Mouse (Mus musculus) megakaryocyte, embryonic 14.5 days (primary cell): ENCODE data around the gene Riiad1. TPM values are rescaled to one million over a fixed set of nuclear protein-coding genes. Genes with fewer than 3 reads are reported as not detected.

Source experiments
- H3K27me3 ChIP-seq: replicated peaks from 2 replicates; pipeline ENCODE3; 2012; ENCODE audit warnings: inconsistent platforms
- H3K36me3 ChIP-seq: replicated peaks from 2 replicates; pipeline ENCODE3; 2012; ENCODE audit warnings: low read length, inconsistent platforms, mixed read lengths
- H3K4me1 ChIP-seq: 2 replicates; pipeline ENCODE4 v1.6.1; 2012; ENCODE audit warnings: inconsistent platforms
- H3K4me3 ChIP-seq: replicated peaks from 2 replicates; pipeline ENCODE3; 2012; ENCODE audit warnings: moderate library complexity, mild to moderate bottlenecking, inconsistent platforms
- H3K9me3 ChIP-seq: 2 replicates; pipeline ENCODE4 v1.6.1; 2012; ENCODE audit warnings: inconsistent platforms
- FLI1 ChIP-seq: IDR thresholded peaks from 2 replicates; pipeline ENCODE4 v1.6.1; 2012; ENCODE audit warnings: low read length, inconsistent platforms, mixed read lengths
- GATA1 ChIP-seq: IDR thresholded peaks from 3 replicates; pipeline ENCODE4 v1.6.1; 2012; ENCODE audit warnings: mixed read lengths, low read length, inconsistent platforms, borderline replicate concordance
- polyA plus RNA-seq: library from polyadenylated mRNA; stranded (reverse); fragments of >175 nt; gene quantifications from 2 replicates; pipeline ENCODE4 v1.2.3, GENCODE M21; 2012; ENCODE audit warnings: low replicate concordance; ENCODE audit not compliant: insufficient read depth

The Riiad1 gene
- not detected in 2 replicates for polyA plus RNA-seq

GRCm38 (mm10) chr3:94480291-94480884 is at the start of gene Riiad1:
TSS of gene Riiad1 (minus strand) at chr3:94480341.
- Histone ChIP-seq H3K36me3 (no peaks in the 10 kb centered on the region), H3K4me3 (no peak within 1 kb of the TSS), H3K4me1 (peaks cover 31% of the 10 kb centered on the region), H3K9me3 (0 out of 2 replicates have a peak, but pooled peaks cover 2% of the 10 kb centered on the region), H3K27me3 (peaks cover 63% of the 10 kb centered on the region)
- no peak for TF ChIP-seq FLI1
- no peak for TF ChIP-seq GATA1

GRCm38 (mm10) chr3:94526731-94527130 is 46.6 kb upstream of the Riiad1 start:
- H3K27me3 ChIP-seq = no peaks in the 10 kb centered on the region
- peaks cover 3% of the 10 kb centered on the region; the same call in 1 of the 2 replicates for H3K4me1 ChIP-seq
- no peaks in the 10 kb centered on the region for H3K9me3 ChIP-seq
- peaks cover 80% of the 10 kb centered on the region for H3K36me3 ChIP-seq
- no peak overlapping the region for H3K4me3 ChIP-seq
- TF ChIP-seq GATA1 (no peak), FLI1 (no peak)

GRCm38 (mm10) chr3:94506664-94507063 is 26.5 kb upstream of the Riiad1 start:
- H3K4me1 ChIP-seq = peaks cover 5% of the 10 kb centered on the region; the same call in 1 of the 2 replicates
- peaks cover 71% of the 10 kb centered on the region for H3K36me3 ChIP-seq

GRCm38 (mm10) chr3:94502243-94502642 is 22.1 kb upstream of the Riiad1 start:
- no peaks in the 10 kb centered on the region for H3K27me3 ChIP-seq
- TF ChIP-seq GATA1 = no peak
- no peak for TF ChIP-seq FLI1
- no peaks in the 10 kb centered on the region for H3K4me1 ChIP-seq
- H3K4me3 ChIP-seq = no peak overlapping the region
- no peaks in the 10 kb centered on the region for H3K9me3 ChIP-seq
- H3K36me3 ChIP-seq = peaks cover 77% of the 10 kb centered on the region

More at GRCm38 (mm10) chr3:94506664-94507063, 26.5 kb upstream of the Riiad1 start:
- no peaks in the 10 kb centered on the region for H3K27me3 ChIP-seq
- no peak for TF ChIP-seq FLI1
- TF ChIP-seq GATA1 = no peak
- no peak overlapping the region for H3K4me3 ChIP-seq
- no peaks in the 10 kb centered on the region for H3K9me3 ChIP-seq

GRCm38 (mm10) chr3:94497162-94497561 is 17.0 kb upstream of the Riiad1 start:
- peaks cover 94% of the 10 kb centered on the region for H3K36me3 ChIP-seq
- no peaks in the 10 kb centered on the region for H3K4me1 ChIP-seq
- TF ChIP-seq FLI1 (no peak), GATA1 (no peak)
- H3K4me3 ChIP-seq = no peak overlapping the region
- H3K9me3 ChIP-seq = no peaks in the 10 kb centered on the region
- H3K27me3 ChIP-seq = no peaks in the 10 kb centered on the region

GRCm38 (mm10) chr3:94487581-94487980 is 7.4 kb upstream of the Riiad1 start:
- TF ChIP-seq GATA1 (no peak), FLI1 (no peak)
- H3K27me3 ChIP-seq = peaks cover 10% of the 10 kb centered on the region
- H3K4me1 ChIP-seq = peaks cover 13% of the 10 kb centered on the region
- 0 out of 2 replicates have a peak, but pooled peaks cover 2% of the 10 kb centered on the region for H3K9me3 ChIP-seq
- no peak overlapping the region for H3K4me3 ChIP-seq
- H3K36me3 ChIP-seq = peaks cover 5% of the 10 kb centered on the region

- H3K4me1 ChIP-seq = peaks cover 30% of the 10 kb centered on the region
- peaks cover 24% of the 10 kb centered on the region for H3K27me3 ChIP-seq
- TF ChIP-seq FLI1 (no peak), GATA1 (no peak)
- H3K9me3 ChIP-seq = 0 out of 2 replicates have a peak, but pooled peaks cover 2% of the 10 kb centered on the region
- H3K4me3 ChIP-seq = no peak overlapping the region
- H3K36me3 ChIP-seq = no peaks in the 10 kb centered on the region
Observed at GRCm38 (mm10) chr3:94485922-94486321, 5.8 kb upstream of the Riiad1 start.

GRCm38 (mm10) chr3:94483790-94484439 is 3.8 kb upstream of the Riiad1 start:
- Histone ChIP-seq H3K36me3 (no peaks in the 10 kb centered on the region), H3K9me3 (0 out of 2 replicates have a peak, but pooled peaks cover 2% of the 10 kb centered on the region), H3K4me1 (peaks cover 32% of the 10 kb centered on the region), H3K4me3 (no peak overlapping the region), H3K27me3 (peaks cover 44% of the 10 kb centered on the region)
- TF ChIP-seq FLI1 (no peak), GATA1 (no peak)

GRCm38 (mm10) chr3:94482764-94483385 is 2.7 kb upstream of the Riiad1 start:
- H3K9me3 ChIP-seq = 0 out of 2 replicates have a peak, but pooled peaks cover 2% of the 10 kb centered on the region
- H3K4me1 ChIP-seq = peaks cover 32% of the 10 kb centered on the region
- H3K36me3 ChIP-seq = no peaks in the 10 kb centered on the region
- no peak overlapping the region for H3K4me3 ChIP-seq
- TF ChIP-seq FLI1 (no peak), GATA1 (no peak)
- H3K27me3 ChIP-seq = peaks cover 52% of the 10 kb centered on the region
